ENCODE assay signal across 17 mouse cellular contexts in the genomic region with DNA sequence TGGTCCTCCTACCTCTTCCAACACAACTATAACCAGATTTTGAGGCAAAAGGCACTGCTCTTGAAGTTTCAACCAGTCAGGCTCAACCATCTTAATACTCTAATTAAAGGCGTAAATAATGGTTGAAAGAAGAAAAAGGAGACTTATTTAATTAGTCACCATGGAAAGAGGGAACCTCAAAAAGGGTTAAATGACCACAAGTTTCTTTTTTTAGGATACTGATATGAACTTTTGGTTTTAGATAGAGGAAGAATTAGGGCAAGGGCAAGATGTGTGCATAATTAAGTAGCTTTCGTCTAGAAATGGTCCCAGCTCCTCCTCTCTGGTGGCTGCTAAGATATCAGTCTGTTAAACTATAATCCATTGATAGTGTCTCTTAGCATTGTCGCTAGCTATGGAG. TPM values are rescaled to one million over a fixed set of nuclear protein-coding genes. Genes with fewer than 3 reads are reported as not detected.
"Had no signal": no experiment of that assay in that cellular context is flagged by ENCODE, and none has a peak within 500 bp of the region (broad histone marks: within the 10 kb centered on the region; RNA-seq: fewer than 3 reads in every experiment).

No protein-coding gene starts in this region.

- H3K4me1 ChIP-seq: neural tube, embryonic 13.5 days; neural tube, embryonic 15.5 days; stomach, embryonic 15.5 days had no signal

- H3K36me3 ChIP-seq: neural tube, embryonic 13.5 days; neural tube, embryonic 15.5 days; stomach, embryonic 15.5 days had no signal

- H3K4me3 ChIP-seq: neural tube, embryonic 13.5 days; neural tube, embryonic 15.5 days; stomach, embryonic 15.5 days had no signal

- H3K27ac ChIP-seq: neural tube, embryonic 13.5 days; neural tube, embryonic 15.5 days; stomach, embryonic 15.5 days; stomach, postnatal 0 days had no signal

- H3K4me2 ChIP-seq: neural tube, embryonic 13.5 days; neural tube, embryonic 15.5 days; stomach, embryonic 15.5 days had no signal

- DNase-seq: retina, postnatal 1 day; right cerebral cortex, adult 18-20 months; right cerebral cortex, postnatal 14 days; right cerebral cortex, postnatal 25 days; right cerebral cortex, postnatal 4 days; spleen, adult 18-20 months; thymus, adult 18-20 months; thymus, adult 2 months; thymus, postnatal 14 days; thymus, postnatal 25 days; thymus, postnatal 36 days; thymus, postnatal 4 days had no signal

- H3K27me3 ChIP-seq: neural tube, embryonic 15.5 days; stomach, embryonic 15.5 days had no signal

- H3K9ac ChIP-seq: neural tube, embryonic 13.5 days; neural tube, embryonic 15.5 days; stomach, embryonic 15.5 days had no signal

- H3K9me3 ChIP-seq: neural tube, embryonic 13.5 days; neural tube, embryonic 15.5 days; stomach, embryonic 15.5 days had no signal

RNA-seq across cellular contexts. Expression of gene Angptl4, which starts 15.2 kb away (rescaled TPM):
- total RNA-seq: neutrophil, adult 5-6 weeks had no signal
